Mouse (Mus musculus) left cerebral cortex, adult 9 months (tissue): ENCODE measurements at regions not wholly inside any gene's neighbourhood (a gene's known extent, or its start where the extent isn't known, plus 50 kb on each side); places are given as distances from the start of the nearest gene placed in this dataset.
"Not testable (repeated sequence)": the region's sequence is repeated elsewhere in the genome, so short reads cannot be mapped to it uniquely, and the experiment has no call there.

Source experiments
- DNase-seq, 2 experiments: peaks; one replicate each; pipeline ENCODE4 v3.0.0; 2022; ENCODE audit warnings: low spot score in 2 of 2

GRCm38 (mm10) chr12:95385688-95386087, 306.3 kb upstream of the Flrt2 start:
- no peak for DNase-seq

- peak; percentile 44 to 78 for DNase-seq
Measured at GRCm38 (mm10) chr12:95388185-95388584, 303.8 kb upstream of the Flrt2 start.

- no peak for DNase-seq
Measured at GRCm38 (mm10) chr12:95392821-95393220, 299.2 kb upstream of the Flrt2 start.

GRCm38 (mm10) chr12:95394991-95395530, 297.0 kb upstream of the Flrt2 start:
- DNase-seq: no peak

GRCm38 (mm10) chr12:95420861-95421260, 271.2 kb upstream of the Flrt2 start:
- no peak for DNase-seq

- DNase-seq: no peak
Measured at GRCm38 (mm10) chr12:95424739-95425138, 267.3 kb upstream of the Flrt2 start.

GRCm38 (mm10) chr12:95437226-95437625, 254.8 kb upstream of the Flrt2 start:
- no peak for DNase-seq

- no peak for DNase-seq
Measured at GRCm38 (mm10) chr12:95457480-95457879, 234.5 kb upstream of the Flrt2 start.

GRCm38 (mm10) chr12:95466502-95467490, 225.2 kb upstream of the Flrt2 start:
- DNase-seq: no peak

GRCm38 (mm10) chr12:95469897-95470296, 222.1 kb upstream of the Flrt2 start:
- DNase-seq: no peak

GRCm38 (mm10) chr12:95486502-95486901, 205.5 kb upstream of the Flrt2 start:
- DNase-seq: no peak

GRCm38 (mm10) chr12:95488371-95488770, 203.7 kb upstream of the Flrt2 start:
- no peak for DNase-seq

- DNase-seq: no peak
Measured at GRCm38 (mm10) chr12:95489374-95489773, 202.7 kb upstream of the Flrt2 start.

- DNase-seq: no peak
Measured at GRCm38 (mm10) chr12:95489848-95490247, 202.2 kb upstream of the Flrt2 start.

- DNase-seq: not testable (repeated sequence)
Measured at GRCm38 (mm10) chr12:95491806-95492436, 200.1 kb upstream of the Flrt2 start.

- no peak for DNase-seq
Measured at GRCm38 (mm10) chr12:95501443-95501842, 190.6 kb upstream of the Flrt2 start.

- DNase-seq: no peak
Measured at GRCm38 (mm10) chr12:95520008-95520407, 172.0 kb upstream of the Flrt2 start.

GRCm38 (mm10) chr12:95522052-95522451, 170.0 kb upstream of the Flrt2 start:
- no peak for DNase-seq

- DNase-seq: no peak
Measured at GRCm38 (mm10) chr12:95533888-95534639, 158.0 kb upstream of the Flrt2 start.

GRCm38 (mm10) chr12:95547301-95547700, 144.7 kb upstream of the Flrt2 start:
- DNase-seq: no peak

GRCm38 (mm10) chr12:95553129-95553528, 138.9 kb upstream of the Flrt2 start:
- no peak for DNase-seq
